Mouse (Mus musculus) testis, adult 2 months (tissue): Measurements from ENCODE around the gene Plch2. TPM values are rescaled to one million over a fixed set of nuclear protein-coding genes. Genes with fewer than 3 reads are reported as not detected.
"Not testable (repeated sequence)": the region's sequence is repeated elsewhere in the genome, so short reads cannot be mapped to it uniquely, and the experiment has no call there.

ENCODE experiments used
- H3K27ac ChIP-seq: fragments of 200-500 bp; 2 replicates; pipeline ENCODE4 v1.5.1; 2012; ENCODE audit warnings: low read depth, low read length; ENCODE audit not compliant: control insufficient read depth, insufficient read depth
- H3K27me3 ChIP-seq: fragments of 200-500 bp; 2 replicates; pipeline ENCODE4 v1.6.1; 2012; ENCODE audit warnings: mild to moderate bottlenecking, low read length, moderate library complexity; ENCODE audit not compliant: control insufficient read depth, insufficient read depth
- H3K36me3 ChIP-seq: fragments of 200-500 bp; 2 replicates; pipeline ENCODE4 v1.6.1; 2012; ENCODE audit warnings: mild to moderate bottlenecking, low read length; ENCODE audit not compliant: control insufficient read depth, insufficient read depth
- H3K4me1 ChIP-seq: fragments of 200-500 bp; 2 replicates; pipeline ENCODE4 v1.6.1; 2012; ENCODE audit warnings: low read length; ENCODE audit not compliant: control insufficient read depth, insufficient read depth
- H3K4me3 ChIP-seq: fragments of 200-500 bp; 2 replicates; pipeline ENCODE4 v1.5.1; 2012; ENCODE audit warnings: low read depth, mild to moderate bottlenecking, low read length, moderate library complexity, mixed read lengths; ENCODE audit not compliant: control insufficient read depth
- CTCF ChIP-seq: fragments of 200-500 bp; IDR thresholded peaks from 2 replicates; pipeline ENCODE4 v1.5.1; 2012; ENCODE audit warnings: low read depth, mild to moderate bottlenecking, inconsistent platforms, low read length, moderate library complexity; ENCODE audit not compliant: control insufficient read depth, insufficient read depth, insufficient replicate concordance
- POLR2A ChIP-seq: fragments of 200-500 bp; IDR thresholded peaks from 2 replicates; pipeline ENCODE4 v1.6.1; 2012; ENCODE audit warnings: low read depth, mild to moderate bottlenecking, inconsistent platforms, low read length, moderate library complexity; ENCODE audit not compliant: control insufficient read depth
- polyA plus RNA-seq: library from polyadenylated mRNA; depleted of rRNA; stranded (reverse); fragments of >200 nt; gene quantifications from 2 replicates; pipeline ENCODE4 v1.2.3, GENCODE M21; 2012

The Plch2 gene
- polyA plus RNA-seq, 1 experiment = 1.9 TPM

- H3K4me3 ChIP-seq = peak overlapping the region; percentile 91
- no peaks in the 10 kb centered on the region; the same call in 1 of the 2 replicates for H3K27me3 ChIP-seq
- H3K27ac ChIP-seq = no peak overlapping the region
- H3K36me3 ChIP-seq = peaks cover 2% of the 10 kb centered on the region; the same call in 1 of the 2 replicates
- H3K4me1 ChIP-seq = peaks cover 5% of the 10 kb centered on the region
- TF ChIP-seq POLR2A = no peak
- no peak for TF ChIP-seq CTCF
These were observed 27.8 kb upstream of the Plch2 start for GRCm38 (mm10) chr4:155084351-155084750.

- no peak for TF ChIP-seq CTCF
- no peak for TF ChIP-seq POLR2A
- Histone ChIP-seq H3K4me1 (peaks cover 5% of the 10 kb centered on the region), H3K27me3 (no peaks in the 10 kb centered on the region; the same call in 1 of the 2 replicates), H3K4me3 (no peak overlapping the region), H3K27ac (no peak overlapping the region), H3K36me3 (peaks cover 2% of the 10 kb centered on the region; the same call in 1 of the 2 replicates)
These were observed 27.0 kb upstream of the Plch2 start for GRCm38 (mm10) chr4:155083553-155083952.

GRCm38 (mm10) chr4:155079666-155080065, 23.1 kb upstream of the Plch2 start:
- peaks cover 2% of the 10 kb centered on the region; the same call in 1 of the 2 replicates for H3K36me3 ChIP-seq
- no peaks in the 10 kb centered on the region for H3K27me3 ChIP-seq
- H3K4me3 ChIP-seq = no peak overlapping the region
- no peak overlapping the region for H3K27ac ChIP-seq
- peaks cover under 1% of the 10 kb centered on the region; the same call in 1 of the 2 replicates for H3K4me1 ChIP-seq
- TF ChIP-seq POLR2A = no peak
- no peak for TF ChIP-seq CTCF

- not testable (repeated sequence) for H3K4me1 ChIP-seq, H3K36me3 ChIP-seq, H3K4me3 ChIP-seq, H3K27me3 ChIP-seq, H3K27ac ChIP-seq
These were observed 22.2 kb upstream of the Plch2 start for GRCm38 (mm10) chr4:155078808-155079207.

GRCm38 (mm10) chr4:155076677-155077076, 20.1 kb upstream of the Plch2 start:
- TF ChIP-seq POLR2A (no peak), CTCF (no peak)
- Histone ChIP-seq H3K27me3 (no peaks in the 10 kb centered on the region), H3K4me1 (no peaks in the 10 kb centered on the region), H3K4me3 (no peak overlapping the region), H3K36me3 (peaks cover 4% of the 10 kb centered on the region; the same call in 1 of the 2 replicates), H3K27ac (no peak overlapping the region)

- Histone ChIP-seq H3K36me3 (peaks cover 4% of the 10 kb centered on the region), H3K4me3 (no peak overlapping the region), H3K27me3 (no peaks in the 10 kb centered on the region), H3K27ac (no peak overlapping the region), H3K4me1 (no peaks in the 10 kb centered on the region)
- TF ChIP-seq CTCF = no peak
- TF ChIP-seq POLR2A = no peak
These were observed 19.2 kb upstream of the Plch2 start for GRCm38 (mm10) chr4:155075813-155076212.

GRCm38 (mm10) chr4:155075137-155075536, 18.6 kb upstream of the Plch2 start:
- no peaks in the 10 kb centered on the region for H3K4me1 ChIP-seq
- no peak overlapping the region for H3K4me3 ChIP-seq
- H3K27ac ChIP-seq = no peak overlapping the region
- H3K27me3 ChIP-seq = no peaks in the 10 kb centered on the region
- TF ChIP-seq CTCF = no peak
- TF ChIP-seq POLR2A = no peak
- peaks cover 4% of the 10 kb centered on the region for H3K36me3 ChIP-seq

- Histone ChIP-seq H3K27me3 (no peaks in the 10 kb centered on the region), H3K36me3 (peaks cover 4% of the 10 kb centered on the region), H3K4me3 (no peak overlapping the region), H3K4me1 (no peaks in the 10 kb centered on the region), H3K27ac (no peak overlapping the region)
- no peak for TF ChIP-seq CTCF
- no peak for TF ChIP-seq POLR2A
These were observed 17.8 kb upstream of the Plch2 start for GRCm38 (mm10) chr4:155074418-155074817.
